Mouse (Mus musculus) cerebral cortex, adult 2 months (tissue): ENCODE data around the gene Sohlh1.

Experiments
- WGBS: fragments of 180-500 bp; shearing (Covaris S2); methylation state at CpG from one replicate; pipeline ENCODE4 v1.1.7; 2018; 5-methylcytosine and 5-hydroxymethylcytosine counted together

Gene Sohlh1

DNA sequence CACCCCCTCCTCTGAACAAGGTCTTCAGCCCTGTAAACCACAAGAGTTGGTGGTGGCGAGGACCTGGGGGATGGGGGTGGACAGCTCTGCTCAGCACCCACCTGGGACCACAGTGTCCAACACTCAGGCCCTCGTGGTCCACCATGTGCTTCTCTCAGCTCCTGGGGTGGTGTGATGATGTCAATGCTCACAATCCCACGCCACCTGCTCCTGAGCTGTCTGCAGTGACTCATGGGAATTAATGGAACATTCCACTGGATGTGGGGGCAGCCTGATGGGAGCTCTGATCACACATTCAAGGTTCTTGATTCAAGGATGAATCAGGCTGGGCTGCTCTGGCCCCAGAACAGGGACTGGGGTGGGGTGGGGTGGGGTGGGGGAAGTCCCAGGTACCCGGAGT is 4.9 kb downstream of the Sohlh1 start:
- 62% methylated on average over 4 of the region's 4 CpGs for WGBS

GRCm38 (mm10) chr2:25836291-25836690 is 10.8 kb downstream of the Sohlh1 start:
- 47% methylated on average over 5 of the region's 5 CpGs for WGBS

DNA sequence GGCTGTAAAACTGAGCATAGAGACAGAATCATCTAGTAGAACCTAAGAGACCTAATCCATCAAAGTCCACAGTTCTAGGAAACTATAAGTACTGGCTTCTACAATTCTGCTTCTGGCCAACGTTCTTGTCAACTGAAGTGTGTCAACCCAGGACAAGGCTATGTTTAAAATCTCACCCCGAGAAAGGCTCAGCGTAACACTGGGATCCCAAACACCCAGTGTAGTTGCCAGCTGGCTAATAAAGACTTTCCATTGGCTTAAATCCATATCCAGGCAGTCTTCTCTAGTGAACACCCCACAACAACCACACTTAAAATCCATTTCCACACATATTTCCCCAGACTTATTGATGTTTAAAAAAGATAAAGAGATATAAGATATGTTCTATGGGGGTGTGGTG is 16.3 kb downstream of the Sohlh1 start:
- WGBS = 55% methylated on average over 3 of the region's 3 CpGs

- 76% methylated on average over 8 of the region's 8 CpGs for WGBS
Measured at GRCm38 (mm10) chr2:25828344-25828947, 18.6 kb downstream of the Sohlh1 start.

GRCm38 (mm10) chr2:25824751-25825150 is 22.3 kb downstream of the Sohlh1 start:
- WGBS = 95% methylated on average over 3 of the region's 3 CpGs

DNA sequence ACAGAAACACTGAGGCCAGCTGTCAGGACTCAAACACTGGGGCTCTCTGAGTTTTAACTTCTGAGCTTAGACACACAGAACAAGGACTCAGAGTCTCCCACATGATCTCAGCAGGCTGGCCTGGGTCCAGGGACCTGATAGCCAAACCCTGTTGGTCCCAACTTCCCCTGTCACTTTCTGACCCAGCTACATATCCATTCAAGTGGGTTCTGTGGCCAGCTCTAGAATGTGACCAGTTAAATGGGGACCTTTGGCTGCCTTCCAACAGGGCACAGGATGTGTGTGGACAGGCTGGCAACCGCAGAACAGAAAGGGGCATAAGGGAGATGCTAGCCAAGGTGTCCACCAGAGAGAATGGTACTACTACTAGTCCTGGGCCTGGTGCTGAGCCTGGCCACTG is 24.2 kb downstream of the Sohlh1 start, which contains the start of gene Lcn9:
Gene Lcn9, plus strand, starts transcription at position 348 of the 400 bp plus-strand sequence.
- 48% methylated on average over 1 of the region's 1 CpGs for WGBS

- 68% methylated on average over 1 of the region's 1 CpGs for WGBS
Measured at GRCm38 (mm10) chr2:25815748-25816147, 31.3 kb downstream of the Sohlh1 start, which contains the start of gene Glt6d1. Gene Glt6d1, minus strand, starts transcription at chr2:25815848.

- 83% methylated on average over 5 of the region's 5 CpGs for WGBS
Measured at GRCm38 (mm10) chr2:25813364-25813763, 33.7 kb downstream of the Sohlh1 start.

- 84% methylated on average over 2 of the region's 2 CpGs for WGBS
Measured at GRCm38 (mm10) chr2:25811711-25812110, 35.3 kb downstream of the Sohlh1 start.

GRCm38 (mm10) chr2:25798065-25798464 is 49.0 kb downstream of the Sohlh1 start:
- WGBS = 52% methylated on average over 5 of the region's 5 CpGs

- WGBS = 46% methylated on average over 2 of the region's 2 CpGs
Measured at GRCm38 (mm10) chr2:25797635-25798034, 49.4 kb downstream of the Sohlh1 start.
